Comparison of ENCODE assay signal across 28 mouse cellular contexts in the genomic region with DNA sequence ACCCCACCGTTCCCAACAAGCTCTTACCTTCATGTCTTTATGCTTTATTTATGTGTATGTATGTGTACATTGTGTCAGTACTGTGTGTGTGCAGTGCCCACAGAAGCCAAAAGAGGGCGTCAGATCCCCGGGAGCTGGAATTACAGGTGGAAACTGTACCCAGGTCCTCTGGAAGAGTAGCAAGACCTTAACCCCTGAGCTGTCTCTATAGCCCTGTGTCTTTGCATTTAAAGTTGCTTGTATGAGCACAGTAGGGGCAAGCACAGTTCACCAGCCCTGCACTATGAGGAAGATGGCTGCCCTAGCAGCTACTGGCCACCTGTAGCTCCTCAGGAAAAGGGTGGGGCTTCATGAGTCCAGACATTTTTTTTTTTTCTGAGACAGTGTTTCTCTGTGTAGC. TPM values are rescaled to one million over a fixed set of nuclear protein-coding genes. Genes with fewer than 3 reads are reported as not detected.
DNase-seq lines count a peak whose midpoint lies in the region; ATAC-seq and TF ChIP-seq lines count a peak whose summit lies in the region.
"Had no signal": no experiment of that assay in that cellular context is flagged by ENCODE, and none has a peak within 500 bp of the region (broad histone marks: within the 10 kb centered on the region; RNA-seq: fewer than 3 reads in every experiment).

No protein-coding gene starts in this region.

- peaks cover 81% of the 10 kb centered on the region for H3K4me1 ChIP-seq in E14TG2a.4 (replicated peaks; ENCODE audit: low read depth, low read length)
- peaks cover 6% of the 10 kb centered on the region for H3K4me1 ChIP-seq in cortical plate, adult 2 months (ENCODE audit: control insufficient read depth, insufficient read depth, low read length)
- H3K4me1 ChIP-seq in hindbrain, embryonic 11.5 days (replicated peaks; ENCODE audit: control insufficient read depth, insufficient read depth, low read length): no peaks in the 10 kb centered on the region
- H3K4me1 ChIP-seq in forebrain, postnatal 0 days (ENCODE audit: insufficient read depth): no peaks in the 10 kb centered on the region
- H3K4me1 ChIP-seq: embryonic facial prominence, embryonic 12.5 days; hindbrain, embryonic 13.5 days; limb, embryonic 13.5 days; lung, embryonic 15.5 days; neural tube, embryonic 13.5 days had no signal

- TF ChIP-seq POLR2A in cortical plate, adult 2 months (IDR thresholded peaks at IDR 0.05; ENCODE audit: extremely low read depth, insufficient read depth, low read length): no peak

- peaks cover 53% of the 10 kb centered on the region for H3K36me3 ChIP-seq in E14TG2a.4 (ENCODE audit: insufficient read depth, low read length)
- no peaks in the 10 kb centered on the region for H3K36me3 ChIP-seq in hindbrain, embryonic 11.5 days (ENCODE audit: control insufficient read depth, insufficient read depth, low read length)
- H3K36me3 ChIP-seq in forebrain, postnatal 0 days (ENCODE audit: insufficient read depth): peaks cover 27% of the 10 kb centered on the region
- H3K36me3 ChIP-seq: embryonic facial prominence, embryonic 12.5 days; heart, embryonic 10.5 days; heart, embryonic 15.5 days; limb, embryonic 13.5 days; lung, embryonic 15.5 days had no signal

- DNase-seq in left cerebral cortex, adult 2 months (ENCODE audit: extremely low spot score in 1 of 2, low spot score in 2 of 2): no peak
- no peak for DNase-seq in left cerebral cortex, adult 8-10 months (ENCODE audit: low spot score in 2 of 2)
- peak; percentile 59 for DNase-seq in ES-CJ7 (ENCODE audit: low read depth, low spot score)
- DNase-seq in hindbrain, embryonic 11.5 days (ENCODE audit: low spot score): no peak
- DNase-seq in forebrain, postnatal 0 days: no peak
- DNase-seq: adrenal gland, adult 2 months; adrenal gland, postnatal 36 days; cerebellum, adult 8-10 months; embryo, embryonic 11 days; gastrocnemius, postnatal 25 days; heart, adult 11 months; kidney, adult 11 months; kidney, postnatal 36 days; liver, embryonic 13.5 days; thymus, postnatal 14 days had no signal

- 91% methylated on average over 3 of the region's 3 CpGs for WGBS in hindbrain, embryonic 11.5 days
- WGBS in forebrain, postnatal 0 days: 86% methylated on average over 3 of the region's 3 CpGs

- peak overlapping the region; percentile 75 for H3K27ac ChIP-seq in left cerebral cortex, adult 2 months
- H3K27ac ChIP-seq in cortical plate, adult 2 months (ENCODE audit: insufficient read depth, low read length): peak overlapping the region; percentile 51; the same call in 1 of the 2 replicates
- H3K27ac ChIP-seq in hindbrain, embryonic 11.5 days (ENCODE audit: low read depth, low read length): no peak overlapping the region
- H3K27ac ChIP-seq in forebrain, postnatal 0 days (ENCODE audit: low read depth, low read length): no peak overlapping the region
- H3K27ac ChIP-seq: embryonic facial prominence, embryonic 12.5 days; heart, embryonic 10.5 days; heart, embryonic 15.5 days; hindbrain, embryonic 13.5 days; limb, embryonic 13.5 days; liver, embryonic 13.5 days; lung, embryonic 15.5 days; neural tube, embryonic 13.5 days had no signal

- no peaks in the 10 kb centered on the region for H3K27me3 ChIP-seq in E14TG2a.4 (ENCODE audit: insufficient read depth, low read length)
- no peaks in the 10 kb centered on the region for H3K27me3 ChIP-seq in hindbrain, embryonic 11.5 days (ENCODE audit: control insufficient read depth, insufficient read depth, low read length)
- no peaks in the 10 kb centered on the region for H3K27me3 ChIP-seq in forebrain, postnatal 0 days (ENCODE audit: insufficient read depth, low read length)
- H3K27me3 ChIP-seq: embryonic facial prominence, embryonic 12.5 days; heart, embryonic 15.5 days; hindbrain, embryonic 13.5 days; limb, embryonic 13.5 days; liver, embryonic 13.5 days; lung, embryonic 15.5 days; neural tube, embryonic 13.5 days had no signal

- no peak overlapping the region for H3K9ac ChIP-seq in hindbrain, embryonic 11.5 days (ENCODE audit: low read depth, low read length)
- no peak overlapping the region for H3K9ac ChIP-seq in forebrain, postnatal 0 days
- H3K9ac ChIP-seq: embryonic facial prominence, embryonic 12.5 days; heart, embryonic 15.5 days; hindbrain, embryonic 13.5 days; limb, embryonic 13.5 days; liver, embryonic 13.5 days; lung, embryonic 15.5 days; neural tube, embryonic 13.5 days had no signal

- no peak overlapping the region for H3K4me2 ChIP-seq in hindbrain, embryonic 11.5 days (replicated peaks; ENCODE audit: low read depth, low read length)
- H3K4me2 ChIP-seq in forebrain, postnatal 0 days (ENCODE audit: low read depth): no peak overlapping the region
- H3K4me2 ChIP-seq: embryonic facial prominence, embryonic 12.5 days; heart, embryonic 15.5 days; hindbrain, embryonic 13.5 days; limb, embryonic 13.5 days; liver, embryonic 13.5 days; lung, embryonic 15.5 days; midbrain, embryonic 11.5 days; neural tube, embryonic 13.5 days had no signal

- no peak for ATAC-seq in hindbrain, embryonic 11.5 days (ENCODE audit: low FRiP score)
- ATAC-seq in forebrain, postnatal 0 days: no peak
- ATAC-seq: activated CD4-positive, CD25-positive, alpha-beta regulatory T cell, adult 4 months; CD4-positive, CD25-positive, alpha-beta regulatory T cell, adult 4 months; forebrain, embryonic 14.5 days had no signal

- intact Hi-C loops in left cerebral cortex, adult 2 months (cut with DNase I): no loop called here

- no peak overlapping the region for H3K4me3 ChIP-seq in left cerebral cortex, adult 2 months
- 0 out of 2 replicates have a peak overlapping the region, but pooled peaks have one; percentile 5 for H3K4me3 ChIP-seq in E14TG2a.4 (replicated peaks; ENCODE audit: low read length)
- no peak overlapping the region for H3K4me3 ChIP-seq in cortical plate, adult 2 months (ENCODE audit: insufficient read depth, low read length)
- no peak overlapping the region for H3K4me3 ChIP-seq in hindbrain, embryonic 11.5 days (ENCODE audit: low read depth, low read length)
- no peak overlapping the region for H3K4me3 ChIP-seq in forebrain, postnatal 0 days (ENCODE audit: low read depth, low read length)
- H3K4me3 ChIP-seq: embryonic facial prominence, embryonic 12.5 days; heart, embryonic 10.5 days; heart, embryonic 15.5 days; hindbrain, embryonic 13.5 days; limb, embryonic 13.5 days; liver, embryonic 13.5 days; lung, embryonic 15.5 days; neural tube, embryonic 13.5 days had no signal

- no peaks in the 10 kb centered on the region for H3K9me3 ChIP-seq in E14TG2a.4 (ENCODE audit: low read length)
- H3K9me3 ChIP-seq in hindbrain, embryonic 11.5 days (ENCODE audit: control insufficient read depth, low read length): no peaks in the 10 kb centered on the region
- no peaks in the 10 kb centered on the region for H3K9me3 ChIP-seq in forebrain, postnatal 0 days (ENCODE audit: low read length)
- H3K9me3 ChIP-seq: embryonic facial prominence, embryonic 12.5 days; heart, embryonic 10.5 days; heart, embryonic 15.5 days; hindbrain, embryonic 13.5 days; liver, embryonic 13.5 days; lung, embryonic 15.5 days; neural tube, embryonic 13.5 days had no signal

- TF ChIP-seq CTCF in left cerebral cortex, adult 2 months (IDR thresholded peaks at IDR 0.05): peak; percentile 29
- peak; percentile 82 for TF ChIP-seq CTCF in E14TG2a.4 (conservative IDR thresholded peaks at IDR 0.05; ENCODE audit: low read length)
- no peak for TF ChIP-seq CTCF in cortical plate, adult 2 months (IDR thresholded peaks at IDR 0.05; ENCODE audit: extremely low read depth, insufficient read depth, low read length)
- no peak for TF ChIP-seq CTCF in forebrain, postnatal 0 days (IDR thresholded peaks at IDR 0.05; ENCODE audit: low read depth)

RNA-seq across cellular contexts. Expression of gene Rpl3, which starts 15.9 kb away (rescaled TPM):
- total RNA-seq in left cerebral cortex, adult 2 months (2021): 100 to 1,000 TPM; 439 to 468 TPM
- 100 to 1,000 TPM; 506 to 560 (median 527) TPM for total RNA-seq in left cerebral cortex, adult 8-10 months (2022)
- polyA plus RNA-seq in cortical plate, adult 2 months (2012; rRNA removed): 680 and 714 TPM in 2 replicates
- polyA plus RNA-seq in hindbrain, embryonic 11.5 days (2014; fragmentation: Nextera tagmentation; extraction: Ambion mirVana): 1,014 and 1,045 TPM in 2 replicates
- total RNA-seq in forebrain, postnatal 0 days (2014; rRNA removed): 804 and 1,069 TPM in 2 replicates
- polyA plus RNA-seq in forebrain, postnatal 0 days (2015; fragmentation: Nextera tagmentation; extraction: Ambion mirVana): 578 and 651 TPM in 2 replicates

RNA-seq across cellular contexts. Expression of gene Syngr1, which starts 16.4 kb away (rescaled TPM):
- total RNA-seq in left cerebral cortex, adult 2 months (2021): 100 to 1,000 TPM; 429 to 434 TPM
- total RNA-seq in left cerebral cortex, adult 8-10 months (2022): 100 to 1,000 TPM; 430 to 460 (median 440) TPM
- polyA plus RNA-seq in cortical plate, adult 2 months (2012; rRNA removed): 354 and 372 TPM in 2 replicates
- polyA plus RNA-seq in hindbrain, embryonic 11.5 days (2014; fragmentation: Nextera tagmentation; extraction: Ambion mirVana): 7.3 and 8.9 TPM in 2 replicates
- total RNA-seq in forebrain, postnatal 0 days (2014; rRNA removed): 113 and 127 TPM in 2 replicates
- 58.6 and 69.0 TPM in 2 replicates for polyA plus RNA-seq in forebrain, postnatal 0 days (2015; fragmentation: Nextera tagmentation; extraction: Ambion mirVana)

RNA-seq across cellular contexts. Expression of gene Tab1, which starts 25.4 kb away (rescaled TPM):
- total RNA-seq in left cerebral cortex, adult 2 months (2021): 10 to 100 TPM; 23.7 to 26.4 TPM
- total RNA-seq in left cerebral cortex, adult 8-10 months (2022): 10 to 100 TPM; 24.4 to 30.0 (median 26.9) TPM
- polyA plus RNA-seq in cortical plate, adult 2 months (2012; rRNA removed): 33.6 and 33.8 TPM in 2 replicates
- polyA plus RNA-seq in hindbrain, embryonic 11.5 days (2014; fragmentation: Nextera tagmentation; extraction: Ambion mirVana): 21.6 and 24.7 TPM in 2 replicates
- 48.8 and 52.1 TPM in 2 replicates for total RNA-seq in forebrain, postnatal 0 days (2014; rRNA removed)
- 21.6 and 25.7 TPM in 2 replicates for polyA plus RNA-seq in forebrain, postnatal 0 days (2015; fragmentation: Nextera tagmentation; extraction: Ambion mirVana)

Comparison
In these comparisons a context has a peak if more than half of its experiments do, and no peak if none do; other contexts are left out.
1. H3K27ac ChIP-seq: peak in left cerebral cortex, adult 2 months (single experiment) and cortical plate, adult 2 months (single experiment); none in hindbrain, embryonic 11.5 days (single experiment) and forebrain, postnatal 0 days (single experiment).
2. CTCF ChIP-seq: peak in left cerebral cortex, adult 2 months (single experiment) and E14TG2a.4 (single experiment); none in cortical plate, adult 2 months (single experiment) and forebrain, postnatal 0 days (single experiment).